Mouse (Mus musculus) embryo, embryonic 10.5 days (tissue): ENCODE results near the gene Slc12a4.
"Not testable (repeated sequence)": the region's sequence is repeated elsewhere in the genome, so short reads cannot be mapped to it uniquely, and the experiment has no call there.

Experiments
- DNase-seq: peaks from one replicate; pipeline ENCODE4 v3.0.0-alpha.2; 2015; ENCODE audit warnings: low spot score

Slc12a4 gene

DNA sequence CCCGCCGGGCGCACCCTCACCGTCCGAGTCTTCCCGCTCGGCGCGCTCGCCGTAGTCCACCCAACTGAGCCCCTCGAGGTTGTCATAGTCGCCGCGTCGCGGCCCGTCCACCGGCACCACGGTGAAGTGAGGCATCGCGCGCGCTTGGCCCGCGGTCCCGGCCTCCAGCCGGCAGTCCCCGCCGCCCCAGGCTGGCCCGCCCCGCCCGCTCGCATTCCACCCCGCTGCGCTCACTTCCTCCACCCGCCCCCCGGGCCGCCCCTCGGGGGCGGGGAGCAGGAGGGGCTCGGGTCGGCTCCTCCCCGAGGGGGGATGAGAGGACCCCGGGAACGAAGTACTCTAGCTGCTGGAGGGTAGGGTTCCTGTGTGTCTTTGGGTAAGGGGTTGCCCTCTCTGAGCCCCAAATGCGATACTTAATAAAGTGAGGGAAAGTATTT lies at the start of gene Slc12a4:
TSS of gene Slc12a4 (minus strand) at position 193 of the 437 bp plus-strand sequence.
- peak; percentile 87 for DNase-seq

DNA sequence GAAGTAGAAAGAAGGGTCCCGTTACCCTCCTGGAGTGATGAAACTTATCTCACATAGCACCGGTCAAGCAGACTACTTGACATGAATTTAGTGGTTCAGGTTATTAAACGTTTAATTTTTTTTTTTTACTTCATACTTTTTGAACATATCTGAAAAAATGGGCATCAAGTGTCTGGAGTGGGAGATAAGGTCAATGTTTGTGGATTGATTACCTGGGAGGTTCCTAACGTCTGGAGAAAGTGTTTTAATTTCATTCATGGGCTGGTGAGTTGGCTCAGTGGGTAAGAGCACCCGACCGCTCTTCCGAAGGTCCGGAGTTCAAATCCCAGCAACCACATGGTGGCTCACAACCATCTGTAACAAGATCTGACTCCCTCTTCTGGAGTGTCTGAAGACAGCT lies 46.3 kb upstream of the Slc12a4 start:
- not testable (repeated sequence) for DNase-seq

DNA sequence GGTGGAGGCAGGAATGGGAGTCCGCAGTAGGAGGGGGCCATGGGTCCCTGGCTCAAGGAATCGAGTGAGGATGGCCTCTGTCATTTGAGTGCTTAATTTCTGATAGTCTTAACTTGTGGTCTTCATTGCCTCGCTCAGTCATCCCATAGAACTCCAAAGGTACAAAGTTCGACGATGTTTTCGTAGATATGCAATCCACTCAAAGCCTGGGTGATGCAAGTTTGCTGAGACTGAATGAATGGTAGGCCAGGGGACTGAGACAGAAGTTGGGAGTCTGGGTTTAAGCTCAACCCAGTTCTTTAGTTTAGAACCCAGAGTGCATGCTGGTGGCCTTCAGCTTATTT lies 45.7 kb upstream of the Slc12a4 start, which contains the start of gene Ddx28:
TSS of gene Ddx28 (minus strand) at position 240 of the 344 bp plus-strand sequence.
- no peak for DNase-seq

DNA sequence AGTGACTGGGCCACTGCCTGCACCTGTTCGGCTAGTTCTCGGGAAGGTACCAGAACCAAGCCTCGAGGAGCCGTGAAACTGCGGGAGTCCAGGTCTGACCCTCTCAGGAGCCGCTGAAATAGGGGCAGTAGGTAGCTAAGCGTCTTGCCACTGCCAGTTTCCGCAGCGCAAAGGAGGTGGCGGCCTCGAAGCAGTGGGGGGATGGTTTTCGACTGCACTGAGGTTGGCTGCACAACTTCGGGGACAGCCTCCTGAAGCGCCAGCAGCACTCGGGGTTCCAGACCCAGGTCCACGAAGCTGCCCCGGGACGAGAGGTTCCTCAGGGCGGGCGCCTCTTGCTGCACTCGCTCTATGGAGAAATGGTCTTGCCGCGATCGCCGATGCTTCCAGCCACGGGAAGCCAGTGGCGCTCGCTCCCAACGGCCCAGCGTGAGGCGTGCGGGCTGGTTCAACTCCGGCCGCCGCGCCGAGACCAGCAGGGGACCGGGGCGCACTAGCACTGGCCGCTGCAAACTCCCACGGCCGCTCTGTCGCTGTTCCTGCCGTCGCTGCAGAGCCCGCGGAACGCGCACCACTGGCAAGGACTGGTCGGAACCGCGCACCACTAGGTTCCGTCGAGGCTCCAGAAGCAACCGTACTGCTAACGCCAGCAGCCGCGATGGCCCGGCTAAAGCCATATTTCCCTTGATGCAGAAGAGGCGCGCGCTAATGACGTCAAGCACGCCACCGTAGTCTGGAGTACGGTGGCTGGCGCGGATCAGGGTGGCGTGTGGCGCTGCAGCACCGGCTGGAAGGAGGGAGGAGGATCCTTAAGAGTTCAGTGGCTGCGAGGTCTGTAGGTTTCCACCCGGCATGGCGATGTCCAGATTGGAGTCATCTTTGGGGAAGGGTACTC lies 45.1 kb upstream of the Slc12a4 start:
- peak; percentile 96 for DNase-seq

DNA sequence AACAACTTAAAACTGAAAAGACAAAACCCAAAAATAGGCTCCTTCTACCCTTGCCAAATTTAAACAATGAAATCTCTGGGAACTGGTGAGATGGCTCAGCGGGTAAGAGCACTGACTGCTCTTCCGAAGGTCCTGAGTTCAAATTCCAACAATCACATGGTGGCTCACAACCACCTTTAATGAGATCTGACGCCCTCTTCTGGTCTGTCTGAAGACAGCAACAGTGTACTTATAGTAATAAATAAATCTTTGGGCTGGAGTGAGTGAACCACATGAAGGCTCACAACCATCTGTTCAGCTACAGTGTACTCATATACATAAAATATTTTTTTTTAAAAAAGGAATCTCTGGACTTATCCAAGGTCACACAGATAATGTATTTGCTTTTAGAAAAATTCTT lies 42.0 kb upstream of the Slc12a4 start:
- not testable (repeated sequence) for DNase-seq

DNA sequence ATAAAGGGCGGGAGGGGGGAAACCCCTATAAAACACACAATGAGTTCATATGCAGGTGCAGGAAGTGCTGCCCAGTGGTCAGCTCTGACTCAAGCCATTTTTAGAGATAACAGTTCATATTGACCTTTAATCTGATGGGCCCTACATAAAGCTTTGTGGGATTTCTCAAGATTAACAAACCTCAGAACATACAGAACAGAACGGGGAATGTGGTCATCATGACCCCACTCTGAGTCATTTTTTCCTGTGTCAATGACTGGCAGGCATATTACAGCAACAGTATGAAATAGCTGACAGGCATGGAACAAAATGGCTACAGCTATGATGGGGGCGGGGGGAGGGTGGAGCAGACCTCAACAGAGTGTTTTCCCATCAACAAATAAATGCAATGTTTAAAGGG lies 41.2 kb upstream of the Slc12a4 start:
- DNase-seq, result no peak

DNA sequence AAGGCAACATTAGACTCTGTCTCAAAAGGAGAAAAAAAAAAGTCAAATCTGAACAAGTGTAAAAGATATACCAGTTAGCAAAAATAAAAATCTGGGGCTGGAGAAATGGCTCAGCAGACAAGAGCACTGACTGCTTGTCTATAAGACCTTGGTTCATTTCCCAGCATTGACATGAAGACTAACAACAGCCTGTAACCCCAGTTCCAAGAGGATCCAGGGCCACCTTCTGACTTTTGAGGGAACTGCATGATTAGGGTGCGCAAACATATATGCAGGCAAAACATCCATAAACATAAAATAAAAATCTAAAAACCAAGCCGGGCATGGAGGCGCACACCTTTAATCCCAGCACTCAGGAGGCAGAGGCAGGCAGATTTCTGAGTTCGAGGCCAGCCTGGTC lies 40.5 kb upstream of the Slc12a4 start:
- DNase-seq, result no peak

DNA sequence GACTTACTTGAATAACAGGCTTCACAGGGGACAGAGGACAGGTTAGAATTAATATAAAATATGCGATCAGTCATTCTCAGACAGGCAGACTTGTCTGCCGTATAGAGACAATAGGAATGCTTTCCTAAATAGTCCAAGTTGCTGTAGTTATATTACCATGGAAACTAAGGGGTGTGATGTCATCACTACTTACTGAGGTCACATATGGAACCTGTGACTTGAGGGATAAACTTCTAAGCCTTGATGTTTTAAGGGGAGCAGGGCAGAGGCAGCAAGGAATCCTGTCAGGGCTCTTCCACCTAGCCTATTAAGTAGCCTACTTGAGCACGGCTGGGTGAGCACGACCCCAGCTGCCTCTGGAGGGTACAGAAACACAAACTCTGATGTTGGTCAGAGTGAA lies 40.0 kb upstream of the Slc12a4 start, which contains the start of gene Dpep2nb:
TSS of gene Dpep2nb (minus strand) at position 101 of the 400 bp plus-strand sequence.
- DNase-seq, result no peak

DNA sequence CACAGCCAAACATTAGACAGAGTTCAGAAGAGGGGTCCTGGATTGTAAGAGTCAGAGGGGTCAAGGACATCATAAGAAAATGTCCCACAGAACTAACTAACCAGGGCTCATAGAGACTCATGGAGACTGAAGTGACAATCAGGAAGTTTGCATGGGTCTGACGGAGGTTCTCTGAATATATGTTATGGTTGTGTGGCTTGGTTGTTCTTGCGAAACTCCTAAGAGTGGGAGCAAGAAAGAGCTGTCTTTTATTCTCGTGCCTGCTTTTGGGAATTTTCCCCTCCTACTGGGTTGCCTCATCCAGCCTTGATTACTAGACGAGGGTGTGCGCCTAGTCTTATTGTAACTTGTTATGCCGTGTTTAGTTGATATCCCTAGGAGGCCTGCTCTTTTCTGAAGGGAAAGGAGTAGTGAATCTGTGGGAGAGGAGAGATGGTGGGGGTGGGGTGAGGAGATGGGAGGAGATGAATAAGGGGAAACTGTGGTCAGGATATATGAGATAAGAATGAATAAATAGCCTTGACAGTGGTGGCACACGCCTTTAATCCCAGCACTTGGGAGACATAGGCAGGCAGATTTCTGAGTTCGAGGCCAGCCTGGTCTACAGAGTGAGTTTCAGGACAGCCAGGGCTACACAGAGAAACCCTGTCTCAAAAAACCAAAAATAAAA lies 38.8 kb upstream of the Slc12a4 start:
- no peak for DNase-seq

DNA sequence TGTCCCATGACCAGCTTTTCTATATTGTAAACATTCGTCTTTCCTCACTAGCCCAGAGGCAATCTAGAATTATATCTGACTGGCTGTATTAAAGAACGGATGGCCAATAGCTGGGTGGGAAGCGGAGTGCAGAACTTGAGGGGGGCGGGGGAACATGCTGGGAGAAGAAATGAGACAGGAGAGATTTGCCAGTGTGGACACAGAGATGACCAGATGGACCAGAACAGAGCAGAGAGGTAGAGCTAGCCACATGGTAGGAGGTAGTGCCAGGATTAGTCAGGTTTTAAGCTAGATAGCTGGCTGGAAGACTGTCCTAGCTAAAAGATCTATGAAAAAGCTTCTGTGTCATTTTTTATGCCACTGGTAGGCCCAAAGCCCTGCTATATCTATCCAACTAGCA lies 36.0 kb upstream of the Slc12a4 start:
- no peak for DNase-seq

DNA sequence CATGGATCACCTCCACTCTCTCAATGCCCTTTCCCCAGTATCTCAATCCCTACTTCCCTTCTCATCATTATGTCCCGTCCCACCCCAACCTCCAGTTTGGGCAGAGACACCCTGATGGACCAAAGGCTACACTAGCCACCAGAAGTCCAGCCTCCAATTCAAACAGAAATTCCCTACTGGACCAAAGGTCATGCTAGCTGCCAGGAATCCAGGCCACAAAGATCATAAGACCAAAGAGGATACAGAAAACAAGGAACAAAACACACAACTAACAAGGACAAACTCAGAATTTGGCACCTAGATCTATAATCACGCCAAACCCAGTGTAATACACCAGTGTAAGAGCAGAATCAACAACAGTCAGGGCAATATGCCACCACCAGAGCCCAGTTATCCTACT lies 33.1 kb upstream of the Slc12a4 start:
- DNase-seq, result no peak

DNA sequence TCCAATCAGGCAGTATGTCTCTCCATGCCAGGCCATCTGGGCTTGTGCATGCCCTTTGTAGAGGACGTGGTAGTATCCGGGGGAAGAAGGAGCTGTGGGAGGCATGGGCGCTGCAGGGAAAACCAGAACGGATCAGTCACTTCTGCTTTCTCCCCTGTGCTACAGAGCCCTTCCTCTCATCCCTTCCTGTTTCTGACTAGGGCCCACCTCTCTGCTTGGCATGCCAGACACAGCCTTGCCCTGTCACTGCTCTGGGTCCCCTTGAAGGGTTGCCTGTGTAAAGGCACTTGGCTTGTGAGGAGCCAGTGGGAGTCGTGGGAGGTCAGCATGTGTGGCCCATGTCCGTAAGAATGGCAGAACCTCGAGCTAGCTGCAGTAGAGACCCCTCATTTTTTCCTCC lies 30.5 kb upstream of the Slc12a4 start:
- no peak for DNase-seq

DNA sequence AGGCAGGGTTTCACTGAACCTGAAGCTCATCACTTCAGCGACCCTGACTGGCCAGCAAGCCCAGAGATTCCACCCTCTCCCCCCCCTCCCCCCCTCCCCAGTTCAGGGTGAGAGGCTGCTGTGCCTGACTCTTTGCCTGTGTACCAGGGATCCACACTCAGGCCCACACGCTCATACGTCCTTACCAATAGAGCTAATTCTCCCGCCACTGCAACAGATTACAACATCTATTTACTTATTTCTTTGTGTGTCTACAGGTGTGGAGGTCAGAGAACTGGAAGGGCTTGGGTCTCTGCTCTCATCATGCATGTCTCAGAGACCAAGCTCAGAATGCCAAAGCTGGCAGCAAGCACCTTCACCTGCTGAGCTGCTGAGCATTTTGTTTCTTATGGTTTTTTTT lies 27.3 kb upstream of the Slc12a4 start:
- DNase-seq, result no peak

DNA sequence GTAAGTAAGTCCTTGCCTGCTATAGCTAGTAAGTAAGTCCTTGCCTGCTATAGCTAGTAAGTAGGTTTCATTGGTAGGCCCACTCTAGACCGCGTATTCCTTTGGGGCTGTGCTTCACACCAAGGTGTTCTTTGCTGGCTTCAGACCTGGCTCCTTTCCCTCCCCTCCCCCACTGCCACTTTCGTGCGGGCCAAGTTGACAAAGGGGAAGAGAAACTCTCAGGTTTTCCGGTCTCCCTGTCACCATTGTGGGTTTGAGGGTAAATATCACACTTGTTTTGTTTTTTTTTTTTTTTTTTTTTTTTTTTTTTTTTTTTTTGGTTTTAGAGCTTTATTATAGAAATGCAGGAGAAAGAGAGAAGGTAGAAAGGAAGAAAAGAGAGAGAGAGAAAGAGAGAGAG lies 26.6 kb upstream of the Slc12a4 start:
- no peak for DNase-seq

DNA sequence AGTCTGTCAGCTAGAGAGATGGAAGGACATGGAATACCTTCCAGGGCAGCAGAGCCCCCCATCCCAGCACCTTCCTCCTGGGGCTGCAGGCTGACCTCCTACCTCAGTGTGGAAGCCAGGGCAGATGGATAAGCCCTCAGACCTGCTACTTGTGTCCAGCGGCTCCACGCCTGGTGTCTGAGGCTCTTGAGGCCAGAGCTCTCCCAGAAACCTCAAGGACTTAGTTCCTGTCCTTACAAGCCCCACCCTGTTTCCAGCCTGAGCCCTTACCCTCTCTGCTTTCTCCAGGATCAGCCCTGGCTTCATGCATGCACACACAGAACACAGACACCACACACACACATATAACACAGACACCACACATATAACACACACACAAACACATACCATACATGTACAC lies 25.6 kb upstream of the Slc12a4 start:
- DNase-seq, result no peak

DNA sequence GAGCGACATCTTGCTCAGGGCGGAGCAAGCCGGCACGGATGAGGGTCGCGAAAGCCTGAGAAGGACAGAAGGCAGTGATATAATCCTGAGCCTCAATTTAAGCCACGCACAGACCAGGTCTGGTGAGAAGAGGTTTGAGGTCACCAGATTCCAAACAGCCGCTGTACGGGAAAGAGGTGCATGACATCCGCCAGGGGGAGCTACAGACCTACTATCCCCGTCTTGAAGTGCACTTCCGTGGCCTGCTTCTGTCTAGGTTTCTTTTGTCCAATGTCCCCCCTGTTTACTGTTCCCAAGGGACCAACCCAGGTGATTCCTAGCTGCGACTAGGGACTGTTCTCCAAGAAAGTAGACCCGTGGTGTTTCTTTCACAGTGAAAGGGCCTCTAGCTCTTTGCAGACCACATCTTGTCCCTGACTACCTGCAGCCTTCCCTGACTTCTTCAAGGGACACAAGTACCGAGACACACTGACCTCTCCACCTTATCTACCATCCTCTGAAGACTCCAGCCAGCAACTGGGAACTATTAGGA lies 25.0 kb upstream of the Slc12a4 start, which contains the start of gene Dus2:
TSS of gene Dus2 (plus strand) at position 482 of the 532 bp plus-strand sequence.
- peak; percentile 94 for DNase-seq

DNA sequence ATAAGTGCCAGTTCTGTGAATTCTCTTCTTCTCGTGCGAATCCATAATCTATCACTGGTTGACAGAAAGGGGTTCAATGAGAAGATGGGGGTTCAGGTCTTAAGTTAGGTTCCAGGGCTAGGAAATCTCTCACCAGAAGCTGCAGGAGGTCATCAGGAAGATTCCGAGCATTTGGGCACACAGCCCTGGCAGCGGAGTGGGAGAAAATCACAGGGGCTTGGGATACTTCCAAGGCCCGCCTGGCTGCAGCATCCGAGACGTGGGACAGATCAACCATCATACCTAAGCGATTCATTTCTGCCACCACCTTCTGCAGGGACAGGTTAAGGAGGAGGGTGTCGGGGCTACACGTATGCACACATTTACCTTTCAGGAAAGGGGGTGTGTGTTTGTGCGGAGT lies 22.6 kb upstream of the Slc12a4 start:
- no peak for DNase-seq

DNA sequence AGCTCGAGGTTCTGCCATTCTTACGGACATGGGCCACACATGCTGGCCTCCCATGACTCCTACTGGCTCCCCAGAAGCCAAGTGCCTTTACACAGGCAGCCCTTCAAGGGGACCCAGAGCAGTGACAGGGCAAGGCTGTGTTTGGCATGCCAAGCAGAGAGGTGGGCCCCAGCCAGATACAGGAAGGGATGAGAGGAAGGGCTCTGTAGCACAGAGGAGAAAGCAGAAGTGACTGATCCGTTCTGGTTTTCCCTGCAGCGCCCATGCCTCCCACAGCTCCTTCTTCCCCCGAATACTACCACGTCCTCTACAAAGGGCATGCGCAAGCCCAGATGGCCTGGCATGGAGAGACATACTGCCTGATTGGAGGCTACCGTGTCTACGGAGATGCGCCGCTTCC lies 17.5 kb upstream of the Slc12a4 start:
- DNase-seq, result not testable (repeated sequence)

DNA sequence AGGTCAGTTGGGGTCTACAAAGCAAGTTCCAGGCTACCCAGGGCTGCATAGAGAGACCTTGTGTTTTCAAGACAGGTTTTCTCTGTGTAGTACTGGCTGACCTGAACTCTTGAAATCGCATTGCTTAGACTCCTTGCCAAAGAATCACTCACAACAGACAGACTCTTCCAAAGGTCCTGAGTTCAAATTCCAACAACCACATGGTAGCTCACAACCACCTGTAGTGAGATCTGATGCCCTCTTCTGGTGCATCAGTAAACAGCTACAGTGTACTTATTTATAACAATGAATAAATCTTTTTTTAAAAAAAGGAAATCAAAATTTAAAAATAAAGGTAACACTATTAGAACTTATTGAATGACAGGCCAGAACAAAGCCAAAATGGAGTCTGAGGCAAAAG lies 15.2 kb upstream of the Slc12a4 start:
- DNase-seq, result no peak

DNA sequence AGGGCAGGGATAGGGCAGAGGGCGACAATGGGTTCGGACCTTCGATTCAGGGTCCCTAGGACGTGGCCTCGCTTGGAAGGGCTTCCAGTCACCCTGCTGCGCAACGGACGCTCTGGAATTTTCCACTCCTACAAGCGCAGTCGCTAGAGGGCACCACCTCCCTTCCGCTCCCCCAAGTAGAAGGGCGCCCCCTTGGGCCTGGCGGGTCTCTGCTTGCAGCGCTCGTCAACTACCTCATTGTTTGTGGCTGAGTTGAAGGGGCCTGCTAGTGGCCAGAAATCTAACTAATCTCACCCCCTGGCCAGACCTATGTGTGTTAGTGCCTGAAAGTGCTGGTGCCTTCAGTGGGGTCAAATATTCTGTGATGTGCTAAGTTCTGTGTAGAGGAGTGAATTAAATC lies 13.4 kb upstream of the Slc12a4 start, which contains the start of gene Dpep3:
TSS of gene Dpep3 (minus strand) at position 105 of the 400 bp plus-strand sequence.
- DNase-seq, result no peak

DNA sequence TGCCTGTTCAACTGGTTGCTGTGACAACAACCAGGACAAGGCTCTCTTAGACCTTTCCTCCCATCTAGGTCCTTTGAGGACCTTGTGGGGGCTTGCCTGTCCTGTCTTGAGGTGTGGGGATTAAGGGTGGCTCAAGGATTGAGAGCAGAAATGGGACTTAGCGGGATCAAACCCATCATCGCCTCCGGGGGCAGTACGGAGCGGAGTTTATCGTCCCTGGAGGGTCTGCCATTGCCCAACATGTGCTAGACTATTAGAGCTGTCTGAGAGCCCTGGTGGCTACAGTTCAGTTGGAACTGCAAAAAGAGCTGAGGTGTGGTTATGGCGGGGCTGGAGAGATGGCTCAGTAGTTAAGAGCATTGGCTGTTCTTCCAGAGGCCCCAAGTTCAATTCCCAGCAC lies 9.5 kb upstream of the Slc12a4 start:
- DNase-seq, result peak; percentile 17

DNA sequence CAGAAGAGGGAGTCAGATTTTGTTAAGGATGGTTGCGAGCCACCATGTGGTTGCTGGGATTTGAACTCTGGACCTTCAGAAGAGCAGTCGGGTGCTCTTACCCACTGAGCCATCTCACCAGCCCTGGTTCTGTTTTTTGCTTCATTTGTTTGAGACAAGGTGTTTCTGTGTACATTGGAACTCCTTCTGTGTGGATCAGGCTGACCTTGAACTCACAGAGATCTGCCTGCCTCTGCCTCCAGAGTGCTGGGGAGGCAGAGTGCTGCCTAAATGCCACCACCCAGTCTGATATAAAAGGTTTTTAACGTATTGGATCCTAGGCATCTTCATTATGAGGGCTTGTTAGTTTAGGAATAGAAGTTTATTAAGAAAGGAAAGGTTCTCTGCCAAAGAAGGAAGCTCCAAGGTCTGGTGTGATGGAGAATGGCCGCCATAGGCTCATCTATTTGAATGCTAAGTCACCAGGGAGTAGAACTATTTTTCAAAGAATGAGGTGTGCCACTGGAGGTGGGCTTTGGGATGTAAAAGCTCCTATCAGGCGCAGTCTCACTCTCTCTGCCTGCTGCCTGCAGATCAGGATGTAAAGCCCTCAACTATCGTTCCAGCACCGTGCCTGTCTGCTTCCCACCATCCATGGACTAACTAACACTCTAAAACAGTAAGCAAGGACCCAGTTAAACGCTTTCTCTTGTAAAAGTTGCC lies 5.3 kb upstream of the Slc12a4 start:
- no peak for DNase-seq
